Mouse (Mus musculus) myocyte (in vitro differentiated cells): ENCODE measurements around the gene Irgc1.

Experiments
- E2F4 ChIP-seq: IDR thresholded peaks from one replicate; pipeline ENCODE4 v1.6.1; 2011; ENCODE audit warnings: mild to moderate bottlenecking, control low read depth, moderate library complexity; ENCODE audit not compliant: insufficient read depth
- MAX ChIP-seq: IDR thresholded peaks from one replicate; pipeline ENCODE4 v1.6.1; 2011; ENCODE audit warnings: low read depth, mild to moderate bottlenecking, control low read depth
- MYOG ChIP-seq, 3 experiments: IDR thresholded peaks; one replicate each; pipeline ENCODE4 v1.6.1; 2011; ENCODE audit warnings: control low read depth in 2 of 3, low read depth in 2 of 3, mild to moderate bottlenecking in 2 of 3; ENCODE audit not compliant: insufficient read length in 2 of 3, control insufficient read depth in 1 of 3, insufficient read depth in 1 of 3
- POLR2A ChIP-seq: IDR thresholded peaks from one replicate; pipeline ENCODE4 v1.6.1; 2011; ENCODE audit warnings: low read depth, mild to moderate bottlenecking, control low read depth, moderate library complexity; ENCODE audit not compliant: insufficient read length
- POLR2AphosphoS2 ChIP-seq: IDR thresholded peaks from one replicate; pipeline ENCODE4 v1.6.1; 2011; ENCODE audit warnings: low read depth, control low read depth; ENCODE audit not compliant: insufficient read length
- SRF ChIP-seq: IDR thresholded peaks from one replicate; pipeline ENCODE4 v1.6.1; 2011; ENCODE audit warnings: low read depth; ENCODE audit not compliant: control insufficient read depth, insufficient read length
- TCF12 ChIP-seq: IDR thresholded peaks from one replicate; pipeline ENCODE4 v1.6.1; 2011; ENCODE audit warnings: mild to moderate bottlenecking, control low read depth; ENCODE audit not compliant: poor library complexity, insufficient read depth, severe bottlenecking
- USF1 ChIP-seq: IDR thresholded peaks from one replicate; pipeline ENCODE4 v1.6.1; 2011; ENCODE audit warnings: low read depth, mild to moderate bottlenecking, control low read depth, moderate library complexity

- TF ChIP-seq USF1, result no peak
- no peak for TF ChIP-seq POLR2A
- no peak for TF ChIP-seq MYOG (IDR thresholded peaks at IDR 0.05; ENCODE audit: control insufficient read depth in 1 of 3, insufficient read depth in 1 of 3, insufficient read length in 2 of 3, low read depth in 2 of 3)
- no peak for TF ChIP-seq TCF12
- TF ChIP-seq E2F4, result no peak
- TF ChIP-seq MAX, result no peak
- TF ChIP-seq SRF, result no peak
- TF ChIP-seq POLR2AphosphoS2, result no peak
Observed at GRCm38 (mm10) chr7:24439191-24439590, 12.9 kb downstream of the Irgc1 start.
